Mouse (Mus musculus) lung, postnatal 0 days (tissue): ENCODE data around the gene Rho. TPM values are rescaled to one million over a fixed set of nuclear protein-coding genes. Genes with fewer than 3 reads are reported as not detected.

Experiments
- ATAC-seq: fragments of 200-750 bp; cut with Nextera tagmentation; 2 replicates; pipeline ENCODE4 v1.8.0; 2017; ENCODE audit warnings: moderate library complexity
- DNase-seq: peaks from one replicate; pipeline ENCODE4 v3.0.0-alpha.2; 2016; ENCODE audit warnings: low spot score
- H3K27ac ChIP-seq: fragments of 300-500 bp; sonication (generic); 2 replicates; pipeline ENCODE4 v1.5.1; 2014; ENCODE audit warnings: antibody characterized with exemption, mild to moderate bottlenecking, low read length, mixed read lengths
- H3K27me3 ChIP-seq: fragments of 300-500 bp; sonication (generic); replicated peaks from 2 replicates; pipeline ENCODE4 v1.6.1; 2014; ENCODE audit warnings: low read length, mixed read lengths; ENCODE audit not compliant: insufficient read depth
- H3K36me3 ChIP-seq: fragments of 300-500 bp; sonication (generic); 2 replicates; pipeline ENCODE4 v1.6.1; 2014; ENCODE audit warnings: low read length, mixed read lengths; ENCODE audit not compliant: insufficient read depth
- H3K4me1 ChIP-seq: fragments of 300-500 bp; sonication (generic); 2 replicates; pipeline ENCODE4 v1.6.1; 2014; ENCODE audit warnings: antibody characterized with exemption, low read depth, low read length, mixed read lengths; ENCODE audit not compliant: insufficient read depth
- H3K4me2 ChIP-seq: fragments of 300-500 bp; sonication (generic); replicated peaks from 2 replicates; pipeline ENCODE4 v1.6.1; 2014; ENCODE audit warnings: low read depth, mild to moderate bottlenecking, low read length, moderate library complexity, mixed read lengths
- H3K4me3 ChIP-seq: fragments of 300-500 bp; sonication (generic); 2 replicates; pipeline ENCODE4 v1.5.1; 2014; ENCODE audit warnings: low read depth, low read length
- H3K9ac ChIP-seq: fragments of 300-500 bp; sonication (generic); replicated peaks from 2 replicates; pipeline ENCODE4 v1.6.1; 2014; ENCODE audit warnings: low read depth, mild to moderate bottlenecking
- H3K9me3 ChIP-seq: fragments of 300-500 bp; sonication (generic); 2 replicates; pipeline ENCODE4 v1.6.1; 2016; ENCODE audit warnings: low read length, mixed read lengths
- CTCF ChIP-seq: IDR thresholded peaks from 2 replicates; pipeline ENCODE4 v1.5.1; 2016; ENCODE audit warnings: antibody characterized with exemption, mild to moderate bottlenecking
- EP300 ChIP-seq: IDR thresholded peaks from 2 replicates; pipeline ENCODE4 v1.6.1; 2016; ENCODE audit warnings: antibody characterized with exemption, mild to moderate bottlenecking, control low read depth
- WGBS: fragments of 180-500 bp; shearing (Covaris S2); extraction: QIAGEN DNeasy Blood & Tissue Kit; methylation state at CpG from one replicate; pipeline ENCODE4 v1.1.7; 2014; 5-methylcytosine and 5-hydroxymethylcytosine counted together
- polyA plus RNA-seq: library from polyadenylated mRNA; unstranded; fragments of >200 nt; fragmentation: Nextera tagmentation; extraction: Ambion mirVana; gene quantifications from 2 replicates; pipeline ENCODE4 v1.2.1, GENCODE M21; 2015

Gene Rho
- polyA plus RNA-seq, 1 experiment from 2014 or later, result 0.04 TPM

- Histone ChIP-seq H3K9ac (no peak overlapping the region), H3K27me3 (no peaks in the 10 kb centered on the region), H3K4me2 (no peak overlapping the region), H3K9me3 (no peaks in the 10 kb centered on the region), H3K27ac (peak overlapping the region; percentile 62), H3K4me1 (peaks cover 8% of the 10 kb centered on the region; the same call in 1 of the 2 replicates), H3K4me3 (no peak overlapping the region), H3K36me3 (no peaks in the 10 kb centered on the region)
- DNase-seq, result peak; percentile 42
- TF ChIP-seq CTCF (no peak; the same call in 1 of the 2 replicates), EP300 (no peak)
- 59% methylated on average over 8 of the region's 8 CpGs for WGBS
- ATAC-seq, result peak; percentile 35
These were observed 30.0 kb upstream of the Rho start for GRCm38 (mm10) chr6:115901489-115901931.

GRCm38 (mm10) chr6:115902545-115902944 is 29.0 kb upstream of the Rho start:
- H3K27ac ChIP-seq, result no peak overlapping the region
- no peak for ATAC-seq

DNA sequence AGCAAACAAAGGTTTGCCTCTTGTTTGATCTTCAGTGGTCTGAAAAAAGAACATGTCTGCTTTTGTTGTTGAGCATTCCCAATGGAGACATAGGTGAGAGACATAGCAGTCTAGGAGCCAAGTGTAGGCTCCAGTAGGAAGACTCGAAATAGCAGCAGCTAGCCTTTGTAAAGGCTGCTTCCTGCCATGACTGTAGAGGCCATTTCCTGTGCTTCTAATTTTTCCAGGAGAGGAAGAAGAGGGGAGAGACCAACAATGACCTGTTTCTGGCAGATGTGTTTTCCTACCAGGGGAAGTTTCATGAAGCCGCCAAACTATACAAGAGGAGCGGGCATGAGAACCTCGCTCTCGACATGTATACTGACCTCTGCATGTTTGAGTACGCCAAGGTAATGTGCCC is 26.0 kb upstream of the Rho start:
- no peaks in the 10 kb centered on the region for H3K36me3 ChIP-seq
- TF ChIP-seq EP300, result peak; percentile 64; the same call in 1 of the 2 replicates
- TF ChIP-seq CTCF, result no peak
- no peak overlapping the region for H3K4me3 ChIP-seq
- 65% methylated on average over 6 of the region's 6 CpGs for WGBS
- H3K9ac ChIP-seq, result no peak overlapping the region
- ATAC-seq, result no peak
- H3K9me3 ChIP-seq, result no peaks in the 10 kb centered on the region
- peaks cover 8% of the 10 kb centered on the region; the same call in 1 of the 2 replicates for H3K4me1 ChIP-seq
- H3K4me2 ChIP-seq, result no peak overlapping the region
- H3K27ac ChIP-seq, result peak overlapping the region; percentile 49
- no peak for DNase-seq
- H3K27me3 ChIP-seq, result no peaks in the 10 kb centered on the region

More at GRCm38 (mm10) chr6:115902545-115902944, 29.0 kb upstream of the Rho start:
- Histone ChIP-seq H3K4me1 (peaks cover 8% of the 10 kb centered on the region; the same call in 1 of the 2 replicates), H3K27me3 (no peaks in the 10 kb centered on the region), H3K9me3 (no peaks in the 10 kb centered on the region), H3K4me3 (no peak overlapping the region), H3K36me3 (no peaks in the 10 kb centered on the region), H3K4me2 (no peak overlapping the region), H3K9ac (no peak overlapping the region)
- 76% methylated on average over 3 of the region's 3 CpGs for WGBS
- no peak for DNase-seq
- TF ChIP-seq CTCF, result no peak
- no peak for TF ChIP-seq EP300

GRCm38 (mm10) chr6:115906455-115906854 is 25.1 kb upstream of the Rho start:
- no peak overlapping the region for H3K4me3 ChIP-seq
- no peak for DNase-seq
- 68% methylated on average over 1 of the region's 1 CpGs for WGBS
- TF ChIP-seq CTCF, result no peak
- H3K9me3 ChIP-seq, result no peaks in the 10 kb centered on the region
- no peak overlapping the region for H3K9ac ChIP-seq
- no peaks in the 10 kb centered on the region for H3K27me3 ChIP-seq
- no peak overlapping the region for H3K4me2 ChIP-seq
- peaks cover 10% of the 10 kb centered on the region; the same call in 1 of the 2 replicates for H3K4me1 ChIP-seq
- no peak for ATAC-seq
- no peaks in the 10 kb centered on the region for H3K36me3 ChIP-seq
- H3K27ac ChIP-seq, result no peak overlapping the region

- Histone ChIP-seq H3K9ac (no peak overlapping the region), H3K9me3 (no peaks in the 10 kb centered on the region), H3K27me3 (no peaks in the 10 kb centered on the region), H3K4me1 (peaks cover 10% of the 10 kb centered on the region; the same call in 1 of the 2 replicates), H3K4me2 (no peak overlapping the region), H3K4me3 (no peak overlapping the region), H3K36me3 (no peaks in the 10 kb centered on the region), H3K27ac (no peak overlapping the region)
- 67% methylated on average over 2 of the region's 2 CpGs for WGBS
- ATAC-seq (no peak), DNase-seq (no peak)
- TF ChIP-seq EP300 (no peak), CTCF (no peak)
These were observed 24.7 kb upstream of the Rho start for GRCm38 (mm10) chr6:115906871-115907270.

GRCm38 (mm10) chr6:115908421-115908982 is 23.0 kb upstream of the Rho start:
- no peak overlapping the region for H3K4me2 ChIP-seq
- WGBS, result 37% methylated on average over 6 of the region's 6 CpGs
- H3K9me3 ChIP-seq, result no peaks in the 10 kb centered on the region
- H3K9ac ChIP-seq, result no peak overlapping the region
- ATAC-seq, result no peak
- TF ChIP-seq EP300 (no peak), CTCF (no peak)
- no peak for DNase-seq
- H3K4me1 ChIP-seq, result peaks cover 10% of the 10 kb centered on the region; the same call in 1 of the 2 replicates
- no peaks in the 10 kb centered on the region for H3K36me3 ChIP-seq
- no peak overlapping the region for H3K4me3 ChIP-seq
- no peaks in the 10 kb centered on the region for H3K27me3 ChIP-seq
- no peak overlapping the region for H3K27ac ChIP-seq
